Mouse (Mus musculus): ENCODE measurements around the gene Grm1. TPM values are rescaled to one million over a fixed set of nuclear protein-coding genes. Genes with fewer than 3 reads are reported as not detected.

Gene Grm1
- polyA plus RNA-seq, 1 experiment = not detected

DNA sequence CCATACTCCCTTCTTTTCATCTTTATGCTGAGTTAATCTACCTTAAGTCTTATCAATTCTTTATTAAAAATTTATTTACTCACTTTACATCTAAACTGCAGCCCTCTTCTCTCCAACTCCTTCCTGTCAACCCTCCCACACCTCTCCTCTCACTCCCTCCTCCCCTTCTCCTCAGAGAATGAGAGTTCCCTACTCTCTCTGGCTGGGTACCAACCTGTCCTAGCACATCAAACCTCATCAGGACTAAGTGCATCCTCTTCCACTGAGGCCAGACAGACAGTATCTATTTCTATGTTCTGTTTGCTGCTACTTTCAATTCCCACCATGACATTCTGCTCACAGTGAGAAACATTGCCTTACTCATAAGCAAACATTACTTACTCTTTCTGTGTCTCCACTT, 426.2 kb downstream of the Grm1 start:
- Histone ChIP-seq H3K27me3 (ENCODE audit: control insufficient read depth, insufficient read depth, low read length) (no peaks in the 10 kb centered on the region), H3K4me3 (ENCODE audit: low read depth, low read length) (no peak overlapping the region), H3K27ac (ENCODE audit: insufficient read depth, low read depth, low read length) (no peak overlapping the region), H3K36me3 (ENCODE audit: control insufficient read depth, insufficient read depth, low read length) (no peaks in the 10 kb centered on the region), H3K4me1 (ENCODE audit: control insufficient read depth, insufficient read depth, insufficient read length, low read length) (no peaks in the 10 kb centered on the region)
- TF ChIP-seq CTCF (IDR thresholded peaks at IDR 0.05; ENCODE audit: extremely low read depth, insufficient read length, insufficient replicate concordance, low read depth, low read length) (no peak), POLR2A (IDR thresholded peaks at IDR 0.05; ENCODE audit: low read depth, low read length) (no peak)

Other genes with a start within 250 kb of the Grm1 start
- gene Shprh, start 67.1 kb upstream of the Grm1 start, polyA plus RNA-seq (2012; rRNA removed) = 0.25 and 0.47 TPM in 2 replicates
- 0.62 and 0.75 TPM in 2 replicates for gene Fbxo30, start 199.0 kb upstream of the Grm1 start, polyA plus RNA-seq (2012; rRNA removed)